Mouse (Mus musculus) midbrain, embryonic 15.5 days (tissue): Measurements from ENCODE around the gene Sox12. TPM values are rescaled to one million over a fixed set of nuclear protein-coding genes. Genes with fewer than 3 reads are reported as not detected.
A peak's percentile ranks its signal among the peaks of the same experiment; 100 is the strongest.

Source experiments
- ATAC-seq: fragments of 200-750 bp; cut with Nextera tagmentation; replicated peaks from 2 replicates; pipeline ENCODE4 v1.8.0; 2017; ENCODE audit warnings: moderate TSS enrichment
- H3K27ac ChIP-seq: fragments of 300-500 bp; sonication (generic); 2 replicates; pipeline ENCODE4 v1.5.1; 2015; ENCODE audit warnings: mild to moderate bottlenecking, inconsistent platforms
- H3K27me3 ChIP-seq: fragments of 300-500 bp; sonication (generic); replicated peaks from 2 replicates; pipeline ENCODE4 v1.6.1; 2015; ENCODE audit warnings: inconsistent platforms
- H3K36me3 ChIP-seq: fragments of 300-500 bp; sonication (generic); replicated peaks from 2 replicates; pipeline ENCODE4 v1.6.1; 2015; ENCODE audit warnings: inconsistent platforms
- H3K4me1 ChIP-seq: fragments of 300-500 bp; sonication (generic); 2 replicates; pipeline ENCODE4 v1.6.1; 2015; ENCODE audit warnings: inconsistent platforms
- H3K4me2 ChIP-seq: fragments of 300-500 bp; sonication (generic); 2 replicates; pipeline ENCODE4 v1.6.1; 2015; ENCODE audit warnings: inconsistent platforms, mild to moderate bottlenecking, moderate library complexity
- H3K4me3 ChIP-seq: fragments of 300-500 bp; sonication (generic); 2 replicates; pipeline ENCODE4 v1.5.1; 2015; ENCODE audit warnings: mild to moderate bottlenecking, inconsistent platforms
- H3K9ac ChIP-seq: fragments of 300-500 bp; sonication (generic); 2 replicates; pipeline ENCODE4 v1.6.1; 2015; ENCODE audit warnings: mild to moderate bottlenecking, inconsistent platforms
- H3K9me3 ChIP-seq: fragments of 300-500 bp; sonication (generic); 2 replicates; pipeline ENCODE4 v1.6.1; 2016; ENCODE audit warnings: inconsistent platforms
- WGBS: fragments of 180-500 bp; shearing (Covaris S2); methylation state at CpG from one replicate; pipeline ENCODE4 v1.1.7; 2015; ENCODE audit warnings: mixed read lengths; 5-methylcytosine and 5-hydroxymethylcytosine counted together
- polyA plus RNA-seq: library from polyadenylated mRNA; unstranded; fragments of >200 nt; fragmentation: Nextera tagmentation; extraction: Ambion mirVana; gene quantifications from 2 replicates; pipeline ENCODE4 v1.2.1, GENCODE M21; 2015

Sox12 gene
- polyA plus RNA-seq, 1 experiment from 2014 or later: 17.0 TPM

- Histone ChIP-seq H3K4me1 (peaks cover 45% of the 10 kb centered on the region), H3K36me3 (no peaks in the 10 kb centered on the region), H3K9ac (peak within 1 kb of the TSS; percentile 63), H3K4me2 (peak within 1 kb of the TSS; percentile 87), H3K27me3 (no peaks in the 10 kb centered on the region), H3K4me3 (peak within 1 kb of the TSS; percentile 72), H3K9me3 (no peaks in the 10 kb centered on the region), H3K27ac (peak within 1 kb of the TSS; percentile 97)
- 28% methylated on average over 4 of the region's 4 CpGs for WGBS
- peak; percentile 10; the same call in 1 of the 2 replicates for ATAC-seq
Observed at GRCm38 (mm10) chr2:152415287-152415686, 17.4 kb upstream of the Sox12 start, which contains the start of gene 6820408C15Rik. Gene 6820408C15Rik (plus strand): TSS chr2:152415587.

GRCm38 (mm10) chr2:152414591-152415165, 16.8 kb upstream of the Sox12 start, which contains the start of gene Zcchc3:
Gene Zcchc3 (minus strand): TSS chr2:152415027.
- Histone ChIP-seq H3K9me3 (no peaks in the 10 kb centered on the region), H3K27me3 (no peaks in the 10 kb centered on the region), H3K4me2 (peak within 1 kb of the TSS; percentile 87), H3K36me3 (no peaks in the 10 kb centered on the region), H3K9ac (peak within 1 kb of the TSS; percentile 63), H3K4me3 (peak within 1 kb of the TSS; percentile 72), H3K27ac (peak within 1 kb of the TSS; percentile 97), H3K4me1 (peaks cover 50% of the 10 kb centered on the region)
- under 1% methylated on average over 65 of the region's 65 CpGs for WGBS
- peak; percentile 80 for ATAC-seq

GRCm38 (mm10) chr2:152413765-152414584, 16.1 kb upstream of the Sox12 start:
- peaks cover 50% of the 10 kb centered on the region for H3K4me1 ChIP-seq
- peak; percentile 46 for ATAC-seq
- H3K27ac ChIP-seq: peak overlapping the region; percentile 97
- no peaks in the 10 kb centered on the region for H3K27me3 ChIP-seq
- WGBS: under 1% methylated on average over 86 of the region's 86 CpGs
- H3K4me3 ChIP-seq: peak overlapping the region; percentile 72
- peak overlapping the region; percentile 87 for H3K4me2 ChIP-seq
- H3K36me3 ChIP-seq: no peaks in the 10 kb centered on the region
- H3K9me3 ChIP-seq: no peaks in the 10 kb centered on the region
- H3K9ac ChIP-seq: peak overlapping the region; percentile 63

- peak overlapping the region; percentile 87 for H3K4me2 ChIP-seq
- 1% methylated on average over 21 of the region's 21 CpGs for WGBS
- no peak for ATAC-seq
- no peaks in the 10 kb centered on the region for H3K27me3 ChIP-seq
- H3K36me3 ChIP-seq: no peaks in the 10 kb centered on the region
- H3K9me3 ChIP-seq: no peaks in the 10 kb centered on the region
- H3K9ac ChIP-seq: peak overlapping the region; percentile 63
- peak overlapping the region; percentile 97 for H3K27ac ChIP-seq
- H3K4me3 ChIP-seq: peak overlapping the region; percentile 72
- H3K4me1 ChIP-seq: peaks cover 50% of the 10 kb centered on the region
Observed at GRCm38 (mm10) chr2:152413158-152413764, 15.4 kb upstream of the Sox12 start.

GRCm38 (mm10) chr2:152412526-152413157, 14.8 kb upstream of the Sox12 start:
- H3K4me1 ChIP-seq: peaks cover 50% of the 10 kb centered on the region
- 3% methylated on average over 15 of the region's 15 CpGs for WGBS
- no peaks in the 10 kb centered on the region for H3K9me3 ChIP-seq
- H3K9ac ChIP-seq: peak overlapping the region; percentile 63; the same call in 1 of the 2 replicates
- peak overlapping the region; percentile 91 for H3K27ac ChIP-seq
- peak overlapping the region; percentile 72 for H3K4me3 ChIP-seq
- H3K4me2 ChIP-seq: peak overlapping the region; percentile 87
- H3K27me3 ChIP-seq: no peaks in the 10 kb centered on the region
- ATAC-seq: no peak
- no peaks in the 10 kb centered on the region for H3K36me3 ChIP-seq

GRCm38 (mm10) chr2:152411471-152411870, 13.6 kb upstream of the Sox12 start:
- H3K4me1 ChIP-seq: peaks cover 52% of the 10 kb centered on the region
- H3K4me3 ChIP-seq: peak overlapping the region; percentile 72
- no peak for ATAC-seq
- peak overlapping the region; percentile 87 for H3K4me2 ChIP-seq
- peak overlapping the region; percentile 11; the same call in 1 of the 2 replicates for H3K9ac ChIP-seq
- H3K9me3 ChIP-seq: no peaks in the 10 kb centered on the region
- no peaks in the 10 kb centered on the region for H3K27me3 ChIP-seq
- peak overlapping the region; percentile 91 for H3K27ac ChIP-seq
- H3K36me3 ChIP-seq: no peaks in the 10 kb centered on the region
- 7% methylated on average over 7 of the region's 7 CpGs for WGBS

- no peaks in the 10 kb centered on the region for H3K27me3 ChIP-seq
- H3K4me2 ChIP-seq: peak overlapping the region; percentile 87
- peak overlapping the region; percentile 91 for H3K27ac ChIP-seq
- H3K9me3 ChIP-seq: no peaks in the 10 kb centered on the region
- H3K4me1 ChIP-seq: peaks cover 56% of the 10 kb centered on the region
- peak overlapping the region; percentile 11 for H3K9ac ChIP-seq
- no peaks in the 10 kb centered on the region for H3K36me3 ChIP-seq
- under 1% methylated on average over 15 of the region's 15 CpGs for WGBS
- H3K4me3 ChIP-seq: peak overlapping the region; percentile 72
- ATAC-seq: peak; percentile 35
Observed at GRCm38 (mm10) chr2:152410971-152411371, 13.1 kb upstream of the Sox12 start.

GRCm38 (mm10) chr2:152409781-152410180, 11.9 kb upstream of the Sox12 start:
- no peak overlapping the region for H3K4me3 ChIP-seq
- 77% methylated on average over 6 of the region's 6 CpGs for WGBS
- H3K9ac ChIP-seq: no peak overlapping the region
- peaks cover 55% of the 10 kb centered on the region for H3K4me1 ChIP-seq
- no peak overlapping the region for H3K4me2 ChIP-seq
- H3K36me3 ChIP-seq: no peaks in the 10 kb centered on the region
- H3K27me3 ChIP-seq: no peaks in the 10 kb centered on the region
- no peaks in the 10 kb centered on the region for H3K9me3 ChIP-seq
- no peak for ATAC-seq
- H3K27ac ChIP-seq: peak overlapping the region; percentile 91; the same call in 1 of the 2 replicates

- H3K9ac ChIP-seq: peak overlapping the region; percentile 23; the same call in 1 of the 2 replicates
- H3K27ac ChIP-seq: peak overlapping the region; percentile 79
- 0% methylated on average over 19 of the region's 19 CpGs for WGBS
- no peaks in the 10 kb centered on the region for H3K9me3 ChIP-seq
- peak overlapping the region; percentile 39 for H3K4me3 ChIP-seq
- ATAC-seq: peak; percentile 95
- H3K36me3 ChIP-seq: no peaks in the 10 kb centered on the region
- H3K4me2 ChIP-seq: peak overlapping the region; percentile 65
- no peaks in the 10 kb centered on the region for H3K27me3 ChIP-seq
- H3K4me1 ChIP-seq: peaks cover 29% of the 10 kb centered on the region
Observed at GRCm38 (mm10) chr2:152406126-152406525, 8.3 kb upstream of the Sox12 start.

GRCm38 (mm10) chr2:152399122-152399542, 1.3 kb upstream of the Sox12 start:
- Histone ChIP-seq H3K9me3 (no peaks in the 10 kb centered on the region), H3K4me1 (peaks cover 37% of the 10 kb centered on the region), H3K4me3 (peak overlapping the region; percentile 89), H3K4me2 (peak overlapping the region; percentile 93), H3K27ac (peak overlapping the region; percentile 100), H3K36me3 (no peaks in the 10 kb centered on the region), H3K9ac (peak overlapping the region; percentile 99), H3K27me3 (no peaks in the 10 kb centered on the region)
- WGBS: 1% methylated on average over 13 of the region's 13 CpGs
- ATAC-seq: no peak

- WGBS: under 1% methylated on average over 38 of the region's 38 CpGs
- H3K36me3 ChIP-seq: no peaks in the 10 kb centered on the region
- peak; percentile 78 for ATAC-seq
- H3K4me2 ChIP-seq: peak overlapping the region; percentile 93
- no peaks in the 10 kb centered on the region for H3K27me3 ChIP-seq
- peak overlapping the region; percentile 99 for H3K9ac ChIP-seq
- peak overlapping the region; percentile 89 for H3K4me3 ChIP-seq
- no peaks in the 10 kb centered on the region for H3K9me3 ChIP-seq
- H3K27ac ChIP-seq: peak overlapping the region; percentile 100
- peaks cover 41% of the 10 kb centered on the region for H3K4me1 ChIP-seq
Observed at GRCm38 (mm10) chr2:152398691-152399090, 828 bp upstream of the Sox12 start.
